Mouse (Mus musculus) forebrain, embryonic 11.5 days (tissue): ENCODE data around the gene Rgs14. TPM values are rescaled to one million over a fixed set of nuclear protein-coding genes. Genes with fewer than 3 reads are reported as not detected.

Experiments used
- ATAC-seq: fragments of 200-750 bp; cut with Nextera tagmentation; replicated peaks from 2 replicates; pipeline ENCODE4 v1.8.0; 2017; ENCODE audit warnings: moderate TSS enrichment; ENCODE audit not compliant: low FRiP score
- DNase-seq: peaks from one replicate; pipeline ENCODE4 v3.0.0-alpha.2; 2017; ENCODE audit warnings: low spot score
- H3K27ac ChIP-seq: fragments of 300-500 bp; sonication (generic); 2 replicates; pipeline ENCODE4 v1.5.1; 2014; ENCODE audit warnings: low read depth, low read length
- H3K27me3 ChIP-seq: fragments of 300-500 bp; sonication (generic); 2 replicates; pipeline ENCODE4 v1.6.1; 2014; ENCODE audit warnings: mild to moderate bottlenecking, low read length, mixed read lengths; ENCODE audit not compliant: control insufficient read depth, insufficient read depth
- H3K36me3 ChIP-seq: fragments of 300-500 bp; sonication (generic); 2 replicates; pipeline ENCODE4 v1.6.1; 2014; ENCODE audit warnings: mild to moderate bottlenecking, low read length, moderate library complexity, mixed read lengths; ENCODE audit not compliant: control insufficient read depth, insufficient read depth
- H3K4me1 ChIP-seq: fragments of 300-500 bp; sonication (generic); replicated peaks from 2 replicates; pipeline ENCODE4 v1.6.1; 2014; ENCODE audit warnings: low read length, mixed read lengths; ENCODE audit not compliant: control insufficient read depth, insufficient read depth
- H3K4me2 ChIP-seq: fragments of 300-500 bp; sonication (generic); 2 replicates; pipeline ENCODE4 v1.6.1; 2014; ENCODE audit warnings: low read depth, mild to moderate bottlenecking, low read length, moderate library complexity, mixed read lengths; ENCODE audit not compliant: severe bottlenecking
- H3K4me3 ChIP-seq: fragments of 300-500 bp; sonication (generic); 2 replicates; pipeline ENCODE4 v1.5.1; 2014; ENCODE audit warnings: low read depth, low read length
- H3K9ac ChIP-seq: fragments of 300-500 bp; sonication (generic); 2 replicates; pipeline ENCODE4 v1.6.1; 2014; ENCODE audit warnings: low read length
- H3K9me3 ChIP-seq: fragments of 300-500 bp; sonication (generic); 2 replicates; pipeline ENCODE4 v1.6.1; 2016; ENCODE audit warnings: low read length, mixed read lengths; ENCODE audit not compliant: control insufficient read depth
- WGBS: fragments of 180-500 bp; shearing (Covaris S2); extraction: QIAGEN DNeasy Blood & Tissue Kit; methylation state at CpG from one replicate; pipeline ENCODE4 v1.1.7; 2014; 5-methylcytosine and 5-hydroxymethylcytosine counted together
- polyA plus RNA-seq: library from polyadenylated mRNA; unstranded; fragments of >200 nt; fragmentation: Nextera tagmentation; extraction: Ambion mirVana; gene quantifications from 2 replicates; pipeline ENCODE4 v1.2.1, GENCODE M21; 2014

Gene Rgs14
- polyA plus RNA-seq, 1 experiment from 2014 or later = 0.33 TPM

GRCm38 (mm10) chr13:55390644-55391043 lies 21.1 kb downstream of the Rgs14 start:
- no peaks in the 10 kb centered on the region for H3K9me3 ChIP-seq
- H3K4me3 ChIP-seq = no peak overlapping the region
- H3K27me3 ChIP-seq = no peaks in the 10 kb centered on the region
- no peaks in the 10 kb centered on the region for H3K4me1 ChIP-seq
- ATAC-seq (no peak), DNase-seq (no peak)
- no peak overlapping the region for H3K4me2 ChIP-seq
- no peak overlapping the region for H3K9ac ChIP-seq
- H3K27ac ChIP-seq = no peak overlapping the region
- 87% methylated on average over 3 of the region's 3 CpGs for WGBS
- no peaks in the 10 kb centered on the region for H3K36me3 ChIP-seq

- no peak for DNase-seq
- 100% methylated on average over 1 of the region's 1 CpGs for WGBS
- no peak overlapping the region for H3K9ac ChIP-seq
- H3K27me3 ChIP-seq = no peaks in the 10 kb centered on the region
- no peak overlapping the region for H3K27ac ChIP-seq
- H3K9me3 ChIP-seq = no peaks in the 10 kb centered on the region
- H3K4me2 ChIP-seq = no peak overlapping the region
- H3K4me1 ChIP-seq = no peaks in the 10 kb centered on the region
- ATAC-seq = no peak
- no peak overlapping the region for H3K4me3 ChIP-seq
- no peaks in the 10 kb centered on the region for H3K36me3 ChIP-seq
These were observed 22.1 kb downstream of the Rgs14 start for GRCm38 (mm10) chr13:55391626-55392029.

- no peak overlapping the region for H3K4me2 ChIP-seq
- 72% methylated on average over 4 of the region's 4 CpGs for WGBS
- ATAC-seq (no peak), DNase-seq (no peak)
- H3K9me3 ChIP-seq = no peaks in the 10 kb centered on the region
- no peak overlapping the region for H3K4me3 ChIP-seq
- no peaks in the 10 kb centered on the region for H3K4me1 ChIP-seq
- H3K9ac ChIP-seq = no peak overlapping the region
- H3K27me3 ChIP-seq = no peaks in the 10 kb centered on the region
- no peaks in the 10 kb centered on the region for H3K36me3 ChIP-seq
- H3K27ac ChIP-seq = no peak overlapping the region
These were observed 23.4 kb downstream of the Rgs14 start for GRCm38 (mm10) chr13:55392933-55393332.

GRCm38 (mm10) chr13:55398088-55398487 lies 28.6 kb downstream of the Rgs14 start, which contains the start of gene Slc34a1:
Gene Slc34a1 (plus strand): TSS chr13:55398187.
- Histone ChIP-seq H3K4me1 (no peaks in the 10 kb centered on the region), H3K27me3 (no peaks in the 10 kb centered on the region), H3K27ac (no peak within 1 kb of the TSS), H3K36me3 (no peaks in the 10 kb centered on the region), H3K9ac (no peak within 1 kb of the TSS), H3K9me3 (no peaks in the 10 kb centered on the region), H3K4me3 (no peak within 1 kb of the TSS), H3K4me2 (no peak within 1 kb of the TSS)
- ATAC-seq = no peak
- DNase-seq = no peak
- WGBS = 90% methylated on average over 1 of the region's 1 CpGs

- no peaks in the 10 kb centered on the region for H3K27me3 ChIP-seq
- no peak overlapping the region for H3K9ac ChIP-seq
- 66% methylated on average over 5 of the region's 5 CpGs for WGBS
- no peak for DNase-seq
- no peak overlapping the region for H3K27ac ChIP-seq
- H3K9me3 ChIP-seq = no peaks in the 10 kb centered on the region
- ATAC-seq = no peak
- no peak overlapping the region for H3K4me2 ChIP-seq
- H3K4me3 ChIP-seq = no peak overlapping the region
- H3K4me1 ChIP-seq = no peaks in the 10 kb centered on the region
- no peaks in the 10 kb centered on the region for H3K36me3 ChIP-seq
These were observed 29.9 kb downstream of the Rgs14 start for GRCm38 (mm10) chr13:55399300-55400038.

- H3K4me2 ChIP-seq = no peak overlapping the region
- no peak for ATAC-seq
- no peak for DNase-seq
- no peaks in the 10 kb centered on the region for H3K36me3 ChIP-seq
- no peaks in the 10 kb centered on the region for H3K4me1 ChIP-seq
- no peaks in the 10 kb centered on the region for H3K27me3 ChIP-seq
- no peak overlapping the region for H3K27ac ChIP-seq
- H3K4me3 ChIP-seq = no peak overlapping the region
- H3K9me3 ChIP-seq = no peaks in the 10 kb centered on the region
- H3K9ac ChIP-seq = no peak overlapping the region
- 92% methylated on average over 1 of the region's 1 CpGs for WGBS
These were observed 30.5 kb downstream of the Rgs14 start for GRCm38 (mm10) chr13:55400039-55400346.

GRCm38 (mm10) chr13:55403266-55403665 lies 33.7 kb downstream of the Rgs14 start:
- no peaks in the 10 kb centered on the region for H3K36me3 ChIP-seq
- peaks cover 7% of the 10 kb centered on the region; the same call in 1 of the 2 replicates for H3K4me1 ChIP-seq
- WGBS = 79% methylated on average over 7 of the region's 7 CpGs
- H3K4me2 ChIP-seq = no peak overlapping the region
- H3K27ac ChIP-seq = no peak overlapping the region
- no peak for DNase-seq
- H3K27me3 ChIP-seq = no peaks in the 10 kb centered on the region
- H3K4me3 ChIP-seq = no peak overlapping the region
- no peak overlapping the region for H3K9ac ChIP-seq
- ATAC-seq = no peak
- H3K9me3 ChIP-seq = no peaks in the 10 kb centered on the region

GRCm38 (mm10) chr13:55403935-55404852 lies 34.7 kb downstream of the Rgs14 start:
- DNase-seq = no peak
- Histone ChIP-seq H3K9me3 (no peaks in the 10 kb centered on the region), H3K4me3 (no peak overlapping the region), H3K9ac (no peak overlapping the region), H3K27me3 (no peaks in the 10 kb centered on the region), H3K4me2 (no peak overlapping the region), H3K27ac (0 out of 2 replicates have a peak overlapping the region, but pooled peaks have one; percentile 21), H3K4me1 (peaks cover 7% of the 10 kb centered on the region; the same call in 1 of the 2 replicates), H3K36me3 (no peaks in the 10 kb centered on the region)
- ATAC-seq = no peak
- 68% methylated on average over 15 of the region's 15 CpGs for WGBS
